Mouse (Mus musculus) spleen, adult 2 months (tissue): Measurements from ENCODE around the gene Ccdc8. TPM values are rescaled to one million over a fixed set of nuclear protein-coding genes. Genes with fewer than 3 reads are reported as not detected.
A peak's percentile ranks its signal among the peaks of the same experiment; 100 is the strongest.

Experiments
- DNase-seq, 2 experiments: peaks; one replicate each; pipeline versions ENCODE4 v3.0.0 to v3.0.0-alpha.2; 2012 to 2021; ENCODE audit warnings: low spot score in 2 of 2, low read depth in 1 of 2
- H3K27ac ChIP-seq: fragments of 200-500 bp; 2 replicates; pipeline ENCODE4 v1.5.1; 2012; ENCODE audit warnings: low read length, inconsistent platforms; ENCODE audit not compliant: insufficient read depth
- H3K27me3 ChIP-seq: fragments of 200-500 bp; 2 replicates; pipeline ENCODE4 v1.6.1; 2012; ENCODE audit warnings: mild to moderate bottlenecking, moderate library complexity, low read length, inconsistent platforms; ENCODE audit not compliant: control insufficient read depth, insufficient read depth
- H3K36me3 ChIP-seq: fragments of 200-500 bp; 2 replicates; pipeline ENCODE4 v1.6.1; 2012; ENCODE audit warnings: mild to moderate bottlenecking, low read length, inconsistent platforms; ENCODE audit not compliant: control insufficient read depth, insufficient read depth
- H3K4me1 ChIP-seq: fragments of 200-500 bp; 2 replicates; pipeline ENCODE4 v1.6.1; 2011; ENCODE audit warnings: inconsistent platforms; ENCODE audit not compliant: control insufficient read depth, insufficient read depth, insufficient read length
- H3K4me3 ChIP-seq: fragments of 200-500 bp; 2 replicates; pipeline ENCODE4 v1.5.1; 2011; ENCODE audit warnings: mild to moderate bottlenecking, inconsistent platforms; ENCODE audit not compliant: insufficient read depth, insufficient read length; ENCODE audit errors: extremely low read depth
- CTCF ChIP-seq: fragments of 200-500 bp; IDR thresholded peaks from 2 replicates; pipeline ENCODE4 v1.5.1; 2011; ENCODE audit warnings: mild to moderate bottlenecking, inconsistent platforms; ENCODE audit not compliant: insufficient read depth, insufficient read length, insufficient replicate concordance; ENCODE audit errors: extremely low read depth
- POLR2A ChIP-seq: fragments of 200-500 bp; IDR thresholded peaks from 2 replicates; pipeline ENCODE4 v1.6.1; 2011; ENCODE audit warnings: low read depth, low read length, inconsistent platforms
- WGBS: fragments of 180-500 bp; shearing (Covaris S2); methylation state at CpG from one replicate; pipeline ENCODE4 v1.1.7; 2018; 5-methylcytosine and 5-hydroxymethylcytosine counted together
- polyA plus RNA-seq: library from polyadenylated mRNA; depleted of rRNA; stranded (reverse); fragments of >200 nt; gene quantifications from 2 replicates; pipeline ENCODE4 v1.2.3, GENCODE M21; 2012

Gene Ccdc8
- polyA plus RNA-seq, 1 experiment = 2.2 TPM

GRCm38 (mm10) chr7:16976298-16976697, 16.2 kb upstream of the Ccdc8 start:
- no peak for DNase-seq
- no peak overlapping the region for H3K4me3 ChIP-seq
- TF ChIP-seq CTCF = no peak
- no peak for TF ChIP-seq POLR2A
- no peaks in the 10 kb centered on the region for H3K27me3 ChIP-seq
- no peaks in the 10 kb centered on the region for H3K36me3 ChIP-seq
- no peaks in the 10 kb centered on the region for H3K4me1 ChIP-seq
- H3K27ac ChIP-seq = no peak overlapping the region
- 83% methylated on average over 8 of the region's 8 CpGs for WGBS

- Histone ChIP-seq H3K4me1 (no peaks in the 10 kb centered on the region; the same call in 1 of the 2 replicates), H3K36me3 (no peaks in the 10 kb centered on the region), H3K27me3 (no peaks in the 10 kb centered on the region), H3K27ac (no peak overlapping the region), H3K4me3 (no peak overlapping the region)
- DNase-seq = no peak
- 73% methylated on average over 6 of the region's 6 CpGs for WGBS
- TF ChIP-seq POLR2A (no peak), CTCF (no peak)
Observed at GRCm38 (mm10) chr7:16978173-16978572, 14.3 kb upstream of the Ccdc8 start.

- Histone ChIP-seq H3K27ac (no peak overlapping the region), H3K36me3 (no peaks in the 10 kb centered on the region), H3K4me3 (no peak overlapping the region), H3K4me1 (no peaks in the 10 kb centered on the region; the same call in 1 of the 2 replicates), H3K27me3 (no peaks in the 10 kb centered on the region)
- 91% methylated on average over 3 of the region's 3 CpGs for WGBS
- DNase-seq = no peak
- TF ChIP-seq CTCF (no peak), POLR2A (no peak)
Observed at GRCm38 (mm10) chr7:16978593-16978992, 13.9 kb upstream of the Ccdc8 start.

- TF ChIP-seq POLR2A (no peak; the same call in 1 of the 2 replicates), CTCF (no peak)
- under 1% methylated on average over 12 of the region's 12 CpGs for WGBS
- DNase-seq = peak in 1 of 2 experiments; percentile 55
Observed at GRCm38 (mm10) chr7:16980348-16980747, 12.2 kb upstream of the Ccdc8 start.

GRCm38 (mm10) chr7:16982859-16983568, 9.5 kb upstream of the Ccdc8 start, which contains the start of gene Gm42372:
TSS of gene Gm42372 (plus strand) at chr7:16983086.
- 39% methylated on average over 26 of the region's 26 CpGs for WGBS
- Histone ChIP-seq H3K4me3 (peak within 1 kb of the TSS; percentile 44; the same call in 1 of the 2 replicates), H3K36me3 (no peaks in the 10 kb centered on the region), H3K27ac (no peak within 1 kb of the TSS), H3K4me1 (no peaks in the 10 kb centered on the region; the same call in 1 of the 2 replicates), H3K27me3 (no peaks in the 10 kb centered on the region)
- DNase-seq = peak; percentile 61 to 63
- TF ChIP-seq POLR2A = no peak
- TF ChIP-seq CTCF = no peak

More at GRCm38 (mm10) chr7:16980348-16980747, 12.2 kb upstream of the Ccdc8 start:
- Histone ChIP-seq H3K27ac (0 out of 2 replicates have a peak overlapping the region, but pooled peaks have one; percentile 14), H3K27me3 (no peaks in the 10 kb centered on the region), H3K36me3 (no peaks in the 10 kb centered on the region), H3K4me1 (no peaks in the 10 kb centered on the region; the same call in 1 of the 2 replicates), H3K4me3 (peak overlapping the region; percentile 41)

GRCm38 (mm10) chr7:16987541-16988149, 4.9 kb upstream of the Ccdc8 start:
- Histone ChIP-seq H3K4me1 (peaks cover 7% of the 10 kb centered on the region; the same call in 1 of the 2 replicates), H3K27ac (no peak overlapping the region), H3K36me3 (no peaks in the 10 kb centered on the region), H3K27me3 (no peaks in the 10 kb centered on the region), H3K4me3 (no peak overlapping the region)
- no peak for DNase-seq
- no peak for TF ChIP-seq POLR2A
- no peak for TF ChIP-seq CTCF
- WGBS = 80% methylated on average over 7 of the region's 7 CpGs

- TF ChIP-seq CTCF (no peak), POLR2A (no peak)
- WGBS = 78% methylated on average over 3 of the region's 3 CpGs
- Histone ChIP-seq H3K27me3 (no peaks in the 10 kb centered on the region), H3K27ac (no peak overlapping the region), H3K4me3 (no peak overlapping the region), H3K4me1 (peaks cover 7% of the 10 kb centered on the region; the same call in 1 of the 2 replicates), H3K36me3 (no peaks in the 10 kb centered on the region)
- no peak for DNase-seq
Observed at GRCm38 (mm10) chr7:16988405-16988804, 4.1 kb upstream of the Ccdc8 start.
